Mouse (Mus musculus) forebrain, embryonic 11.5 days (tissue): Measurements from ENCODE around the gene Gpr171. TPM values are rescaled to one million over a fixed set of nuclear protein-coding genes. Genes with fewer than 3 reads are reported as not detected.
"Not testable (repeated sequence)": the region's sequence is repeated elsewhere in the genome, so short reads cannot be mapped to it uniquely, and the experiment has no call there.

Source experiments
- ATAC-seq: fragments of 200-750 bp; cut with Nextera tagmentation; replicated peaks from 2 replicates; pipeline ENCODE4 v1.8.0; 2017; ENCODE audit warnings: moderate TSS enrichment; ENCODE audit not compliant: low FRiP score
- DNase-seq: peaks from one replicate; pipeline ENCODE4 v3.0.0-alpha.2; 2017; ENCODE audit warnings: low spot score
- H3K27ac ChIP-seq: fragments of 300-500 bp; sonication (generic); 2 replicates; pipeline ENCODE4 v1.5.1; 2014; ENCODE audit warnings: low read depth, low read length
- H3K27me3 ChIP-seq: fragments of 300-500 bp; sonication (generic); 2 replicates; pipeline ENCODE4 v1.6.1; 2014; ENCODE audit warnings: mild to moderate bottlenecking, low read length, mixed read lengths; ENCODE audit not compliant: control insufficient read depth, insufficient read depth
- H3K36me3 ChIP-seq: fragments of 300-500 bp; sonication (generic); 2 replicates; pipeline ENCODE4 v1.6.1; 2014; ENCODE audit warnings: mild to moderate bottlenecking, low read length, moderate library complexity, mixed read lengths; ENCODE audit not compliant: control insufficient read depth, insufficient read depth
- H3K4me1 ChIP-seq: fragments of 300-500 bp; sonication (generic); replicated peaks from 2 replicates; pipeline ENCODE4 v1.6.1; 2014; ENCODE audit warnings: low read length, mixed read lengths; ENCODE audit not compliant: control insufficient read depth, insufficient read depth
- H3K4me2 ChIP-seq: fragments of 300-500 bp; sonication (generic); 2 replicates; pipeline ENCODE4 v1.6.1; 2014; ENCODE audit warnings: low read depth, mild to moderate bottlenecking, low read length, moderate library complexity, mixed read lengths; ENCODE audit not compliant: severe bottlenecking
- H3K4me3 ChIP-seq: fragments of 300-500 bp; sonication (generic); 2 replicates; pipeline ENCODE4 v1.5.1; 2014; ENCODE audit warnings: low read depth, low read length
- H3K9ac ChIP-seq: fragments of 300-500 bp; sonication (generic); 2 replicates; pipeline ENCODE4 v1.6.1; 2014; ENCODE audit warnings: low read length
- H3K9me3 ChIP-seq: fragments of 300-500 bp; sonication (generic); 2 replicates; pipeline ENCODE4 v1.6.1; 2016; ENCODE audit warnings: low read length, mixed read lengths; ENCODE audit not compliant: control insufficient read depth
- WGBS: fragments of 180-500 bp; shearing (Covaris S2); extraction: QIAGEN DNeasy Blood & Tissue Kit; methylation state at CpG from one replicate; pipeline ENCODE4 v1.1.7; 2014; 5-methylcytosine and 5-hydroxymethylcytosine counted together
- polyA plus RNA-seq: library from polyadenylated mRNA; unstranded; fragments of >200 nt; fragmentation: Nextera tagmentation; extraction: Ambion mirVana; gene quantifications from 2 replicates; pipeline ENCODE4 v1.2.1, GENCODE M21; 2014

Gene Gpr171
- 0.85 and 1.7 TPM in 2 replicates for polyA plus RNA-seq

- Histone ChIP-seq H3K27ac (no peak within 1 kb of the TSS), H3K36me3 (no peaks in the 10 kb centered on the region), H3K9me3 (no peaks in the 10 kb centered on the region), H3K4me2 (no peak within 1 kb of the TSS), H3K9ac (no peak within 1 kb of the TSS), H3K4me3 (no peak within 1 kb of the TSS), H3K4me1 (no peaks in the 10 kb centered on the region), H3K27me3 (no peaks in the 10 kb centered on the region)
- ATAC-seq = no peak
- no peak for DNase-seq
- 85% methylated on average over 6 of the region's 6 CpGs for WGBS
These were observed at the start of gene Gpr171 for GRCm38 (mm10) chr3:59101218-59101986. Gene Gpr171, minus strand, starts transcription at chr3:59101821.

DNA sequence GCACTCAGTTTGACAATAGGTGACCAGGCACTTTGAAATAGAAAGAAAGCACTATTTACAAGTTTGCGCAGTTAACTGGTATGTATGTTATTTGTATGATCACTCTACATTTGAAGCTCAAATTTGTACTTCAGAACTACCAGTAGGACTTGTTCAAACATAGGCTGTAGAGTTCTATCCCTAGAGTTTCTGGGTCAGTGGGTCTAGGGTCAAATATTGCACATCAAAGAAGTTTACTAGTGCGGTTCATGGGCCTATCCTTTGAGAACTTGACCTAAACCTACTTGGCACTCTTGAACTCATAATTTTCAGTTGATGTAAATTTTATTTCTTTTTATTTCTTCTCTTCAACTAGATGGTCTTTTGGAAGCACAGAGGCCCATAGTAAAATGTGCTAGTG is 49.0 kb upstream of the Gpr171 start:
- ATAC-seq (no peak), DNase-seq (no peak)
- Histone ChIP-seq H3K9ac (no peak overlapping the region), H3K4me2 (no peak overlapping the region), H3K9me3 (no peaks in the 10 kb centered on the region), H3K27me3 (no peaks in the 10 kb centered on the region), H3K4me3 (no peak overlapping the region), H3K4me1 (no peaks in the 10 kb centered on the region), H3K36me3 (no peaks in the 10 kb centered on the region), H3K27ac (no peak overlapping the region)
- WGBS = 99% methylated on average over 2 of the region's 2 CpGs

DNA sequence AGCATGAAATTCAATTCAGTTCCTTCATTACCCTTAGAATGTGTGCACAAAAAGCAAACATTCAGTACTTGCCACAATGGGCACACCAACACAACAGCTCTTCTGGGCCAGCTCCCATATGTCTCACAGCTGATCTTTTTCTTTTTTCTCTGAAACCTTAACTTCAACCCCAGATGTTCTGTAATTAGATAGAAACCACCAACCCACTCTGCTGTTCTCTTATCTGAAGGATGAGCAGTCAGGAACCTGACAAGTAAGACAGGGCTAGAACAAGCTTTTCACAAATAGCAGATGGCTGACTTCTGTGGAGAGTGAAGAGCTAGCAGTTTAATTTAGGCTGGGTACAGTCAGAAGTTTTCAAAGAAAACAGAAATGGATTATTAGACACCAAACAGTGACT is 48.0 kb upstream of the Gpr171 start:
- DNase-seq = no peak
- no peaks in the 10 kb centered on the region for H3K9me3 ChIP-seq
- H3K27me3 ChIP-seq = no peaks in the 10 kb centered on the region
- no peaks in the 10 kb centered on the region for H3K36me3 ChIP-seq
- H3K9ac ChIP-seq = no peak overlapping the region
- no peak for ATAC-seq
- no peak overlapping the region for H3K4me3 ChIP-seq
- no peak overlapping the region for H3K4me2 ChIP-seq
- H3K4me1 ChIP-seq = no peaks in the 10 kb centered on the region
- H3K27ac ChIP-seq = no peak overlapping the region

DNA sequence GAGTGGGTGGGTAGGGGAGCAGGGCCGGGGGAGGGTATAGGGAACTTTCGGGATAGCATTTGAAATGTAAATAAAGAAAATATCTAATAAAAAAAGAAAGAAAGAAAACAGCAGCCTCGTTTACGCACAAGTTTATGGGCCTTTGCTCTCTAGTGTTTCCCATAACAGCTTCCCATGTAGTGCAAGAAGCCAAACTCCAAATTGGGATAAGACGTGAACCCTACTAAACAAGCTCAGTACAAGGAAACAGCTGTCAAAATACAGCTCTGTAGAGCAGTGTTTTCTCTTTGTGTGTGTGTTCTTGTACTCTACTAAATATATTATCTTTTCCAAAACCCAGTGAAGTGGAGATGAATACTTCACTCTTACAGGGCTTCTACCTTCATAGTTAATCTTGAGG is 43.6 kb upstream of the Gpr171 start:
- WGBS = 79% methylated on average over 5 of the region's 5 CpGs
- no peak overlapping the region for H3K9ac ChIP-seq
- DNase-seq = no peak
- H3K9me3 ChIP-seq = no peaks in the 10 kb centered on the region
- no peaks in the 10 kb centered on the region for H3K27me3 ChIP-seq
- no peak overlapping the region for H3K4me3 ChIP-seq
- H3K4me1 ChIP-seq = no peaks in the 10 kb centered on the region
- H3K4me2 ChIP-seq = no peak overlapping the region
- ATAC-seq = no peak
- no peak overlapping the region for H3K27ac ChIP-seq
- no peaks in the 10 kb centered on the region for H3K36me3 ChIP-seq

- ATAC-seq = no peak
- H3K4me3 ChIP-seq = no peak overlapping the region
- 81% methylated on average over 8 of the region's 8 CpGs for WGBS
- DNase-seq = no peak
- H3K27me3 ChIP-seq = no peaks in the 10 kb centered on the region
- H3K4me1 ChIP-seq = no peaks in the 10 kb centered on the region
- H3K9me3 ChIP-seq = no peaks in the 10 kb centered on the region
- no peaks in the 10 kb centered on the region for H3K36me3 ChIP-seq
- no peak overlapping the region for H3K4me2 ChIP-seq
- no peak overlapping the region for H3K27ac ChIP-seq
- H3K9ac ChIP-seq = no peak overlapping the region
These were observed 40.1 kb upstream of the Gpr171 start for GRCm38 (mm10) chr3:59141507-59142305.

DNA sequence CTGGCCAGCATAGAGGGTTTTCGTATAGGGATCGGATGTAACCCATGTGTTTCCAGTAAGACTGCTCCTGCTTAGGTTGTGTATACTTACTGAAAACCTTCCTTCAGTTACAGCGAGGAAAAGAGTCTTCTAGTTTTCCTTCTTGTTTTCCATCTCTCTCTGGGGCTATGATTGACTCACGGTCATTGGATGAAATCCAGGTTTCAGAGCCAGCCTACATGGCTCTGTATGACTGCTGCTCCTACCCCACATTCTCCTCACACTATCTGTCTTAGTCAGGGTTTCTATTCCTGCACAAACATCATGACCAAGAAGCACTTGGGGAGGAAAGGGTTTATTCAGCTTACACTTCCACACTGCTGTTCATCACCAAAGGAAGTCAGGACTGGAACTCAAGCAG is 39.3 kb upstream of the Gpr171 start:
- H3K27me3 ChIP-seq, H3K4me3 ChIP-seq, H3K9me3 ChIP-seq, DNase-seq, H3K36me3 ChIP-seq, ATAC-seq, H3K4me1 ChIP-seq, H3K9ac ChIP-seq, H3K27ac ChIP-seq, H3K4me2 ChIP-seq: not testable (repeated sequence)
- WGBS = 91% methylated on average over 4 of the region's 4 CpGs

DNA sequence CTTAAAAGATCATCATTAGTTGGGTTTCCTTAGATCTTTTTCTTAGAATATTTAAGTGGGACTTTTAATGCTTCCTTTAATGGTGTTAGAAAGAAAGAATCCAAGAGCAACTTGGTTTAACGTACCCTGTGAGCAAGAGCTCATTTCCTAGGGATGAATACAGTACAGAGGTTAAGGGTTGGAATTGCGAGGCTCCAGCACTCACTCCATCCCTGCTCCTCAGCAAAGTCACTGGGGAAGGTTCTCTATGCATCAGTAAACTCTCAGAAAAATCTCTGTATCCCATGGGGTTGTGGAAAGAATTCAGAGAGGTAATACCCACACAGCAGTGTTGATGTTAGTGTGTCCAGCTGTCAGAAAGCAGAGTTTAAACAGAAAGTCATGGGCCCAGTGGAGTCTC is 38.5 kb upstream of the Gpr171 start:
- Histone ChIP-seq H3K36me3 (no peaks in the 10 kb centered on the region), H3K4me2 (no peak overlapping the region), H3K9me3 (no peaks in the 10 kb centered on the region), H3K4me1 (no peaks in the 10 kb centered on the region), H3K4me3 (no peak overlapping the region), H3K9ac (no peak overlapping the region), H3K27ac (no peak overlapping the region), H3K27me3 (no peaks in the 10 kb centered on the region)
- 89% methylated on average over 2 of the region's 2 CpGs for WGBS
- DNase-seq (no peak), ATAC-seq (no peak)

DNA sequence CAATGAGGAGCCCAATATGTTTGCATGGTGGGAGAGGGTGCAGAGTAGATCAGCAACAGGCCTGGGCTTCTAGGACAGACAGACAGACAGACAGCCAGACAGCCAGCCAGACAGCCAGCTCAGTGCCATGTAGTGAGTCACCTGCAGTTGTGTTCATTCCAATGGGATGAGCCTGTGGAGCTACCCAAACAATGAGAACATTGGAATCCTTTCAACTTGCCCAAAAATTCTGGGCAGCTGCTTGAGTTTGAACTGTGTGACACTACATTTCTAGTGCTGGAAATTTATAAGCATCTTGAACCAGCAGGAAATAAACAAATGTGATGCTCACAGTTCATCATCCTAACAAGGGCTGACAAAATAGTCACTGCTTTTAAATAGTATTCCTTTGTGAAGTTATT is 38.0 kb upstream of the Gpr171 start:
- no peak for ATAC-seq

More for the DNA sequence above, 38.0 kb upstream of the Gpr171 start:
- H3K4me3 ChIP-seq = no peak overlapping the region
- H3K27me3 ChIP-seq = no peaks in the 10 kb centered on the region
- H3K36me3 ChIP-seq = no peaks in the 10 kb centered on the region
- H3K9me3 ChIP-seq = no peaks in the 10 kb centered on the region
- DNase-seq = no peak
- H3K4me1 ChIP-seq = no peaks in the 10 kb centered on the region
- H3K27ac ChIP-seq = no peak overlapping the region
- no peak overlapping the region for H3K4me2 ChIP-seq
- H3K9ac ChIP-seq = no peak overlapping the region
